Comparison of ENCODE assay signal across 9 mouse cellular contexts in the genomic region with DNA sequence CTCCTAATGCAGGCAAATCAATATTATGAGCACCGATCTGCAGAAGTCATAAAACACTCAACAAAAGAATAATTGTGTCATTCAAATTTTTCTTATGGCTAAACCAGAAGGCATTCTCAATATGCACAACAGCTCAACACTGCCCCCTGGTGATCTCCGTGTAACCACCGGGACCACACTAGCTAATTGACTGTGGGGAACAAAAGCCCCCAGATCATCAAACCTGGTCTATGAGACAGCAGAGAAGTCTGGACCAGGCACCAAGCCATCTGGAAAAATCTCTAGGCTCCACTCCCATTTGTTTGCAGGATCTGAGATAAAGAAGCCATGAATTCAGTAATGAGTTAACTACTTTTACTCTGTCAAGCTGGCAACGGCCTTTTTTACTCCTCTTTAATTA. TPM values are rescaled to one million over a fixed set of nuclear protein-coding genes. Genes with fewer than 3 reads are reported as not detected.
A peak's percentile ranks its signal among the peaks of the same experiment; 100 is the strongest.
DNase-seq lines count a peak whose midpoint lies in the region; ATAC-seq and TF ChIP-seq lines count a peak whose summit lies in the region.
"Had no signal": no experiment of that assay in that cellular context is flagged by ENCODE, and none has a peak within 500 bp of the region (broad histone marks: within the 10 kb centered on the region; RNA-seq: fewer than 3 reads in every experiment).

No protein-coding gene starts in this region.

- no peak for ATAC-seq in activated CD4-positive, CD25-positive, alpha-beta regulatory T cell, adult 4 months

- no peak overlapping the region for H3K9ac ChIP-seq in ES-E14 (ENCODE audit: insufficient read depth, low read depth, low read length, poor library complexity, severe bottlenecking)
- H3K9ac ChIP-seq: heart, embryonic 13.5 days had no signal

- in situ Hi-C loops in ES-E14 (cut with MboI; ENCODE audit: low sequenced_read_pairs in 2 of 2, unreplicated experiment in 2 of 2): no loop called here

- H3K4me1 ChIP-seq in ES-E14 (ENCODE audit: control insufficient read depth in 2 of 2, insufficient read depth in 2 of 2, low read length in 2 of 2, poor library complexity in 1 of 2): peaks cover 0 to 2% of the 10 kb centered on the region in 2 experiments; a peak in 1 of 4 replicates

- no peaks in the 10 kb centered on the region for H3K9me3 ChIP-seq in ES-E14 (ENCODE audit: control insufficient read depth, insufficient read depth, low read depth, low read length)
- H3K9me3 ChIP-seq: heart, embryonic 13.5 days had no signal

- intact Hi-C loops in left cerebral cortex, postnatal 25 days (cut with DNase I): loop anchor here (1.0 to 5.0 kb wide), 2 partner anchors 31 to 70 kb away; no protein-coding TSS in a partner anchor

- no peak overlapping the region for H3K4me3 ChIP-seq in ES-E14 (ENCODE audit: insufficient read depth in 1 of 2, low read depth in 1 of 2, low read length in 2 of 2, poor library complexity in 1 of 2, severe bottlenecking in 1 of 2)
- H3K4me3 ChIP-seq: heart, embryonic 13.5 days had no signal

- no peaks in the 10 kb centered on the region for H3K36me3 ChIP-seq in ES-E14 (ENCODE audit: control insufficient read depth, insufficient read depth, low read length, poor library complexity, severe bottlenecking)
- H3K36me3 ChIP-seq: heart, embryonic 13.5 days had no signal

- no peak overlapping the region for H3K27ac ChIP-seq in ES-E14 (ENCODE audit: insufficient read depth, low read depth, low read length, poor library complexity, severe bottlenecking)
- H3K27ac ChIP-seq: heart, embryonic 13.5 days had no signal

- peak; percentile 63 for DNase-seq in kidney, adult 9 months
- no peak for DNase-seq in kidney, adult 11 months
- DNase-seq in ES-E14 (ENCODE audit: low read depth, low spot score): peak; percentile 62
- peak; percentile 76 to 87 for DNase-seq in adrenal gland, postnatal 36 days
- DNase-seq in forelimb bud, embryonic 11.5 days (ENCODE audit: low read depth, low spot score): peak; percentile 65
- DNase-seq in left cerebral cortex, postnatal 25 days (ENCODE audit: low spot score in 2 of 2): peak; percentile 34 to 39
- peak; percentile 28 to 76 for DNase-seq in spleen, postnatal 10 days (ENCODE audit: low spot score in 2 of 2)

TF ChIP-seq in ES-E14, 5 proteins besides CTCF, POLR2A, EP300 and RAD21:
- TF ChIP-seq CHD2 (IDR thresholded peaks at IDR 0.05; ENCODE audit: low read depth, low read length): no peak

RNA-seq across cellular contexts. Expression of a gene that starts 50.2 kb away (rescaled TPM):
- 56.4 and 57.7 TPM in 2 replicates for total RNA-seq in ES-E14 (2012; rRNA removed)
- total RNA-seq in adrenal gland, postnatal 36 days (2021): 100 to 1,000 TPM; 222 to 238 TPM
- total RNA-seq in left cerebral cortex, postnatal 25 days (2021): 10 to 100 TPM; 87.7 to 91.5 TPM
- polyA plus RNA-seq in activated CD4-positive, CD25-positive, alpha-beta regulatory T cell, adult 4 months (2017; shearing (Covaris generic)): 10 to 100 TPM; 90.9 to 97.8 TPM
